Mouse (Mus musculus) thymus, adult 2 months (tissue): Measurements from ENCODE around the gene AI661453.

Experiments
- CTCF ChIP-seq: fragments of 200-500 bp; IDR thresholded peaks from 2 replicates; pipeline ENCODE4 v1.5.1; 2012; ENCODE audit warnings: mild to moderate bottlenecking, control low read depth, low read length, moderate library complexity, borderline replicate concordance; ENCODE audit not compliant: control insufficient read depth, poor library complexity, insufficient read depth; ENCODE audit errors: extremely low read depth
- POLR2A ChIP-seq: fragments of 200-500 bp; IDR thresholded peaks from 2 replicates; pipeline ENCODE4 v1.6.1; 2012; ENCODE audit warnings: mild to moderate bottlenecking, low read length, control low read depth, moderate library complexity; ENCODE audit not compliant: control insufficient read depth, poor library complexity, insufficient read depth; ENCODE audit errors: extremely low read depth

- TF ChIP-seq POLR2A (no peak), CTCF (no peak)
Measured at GRCm38 (mm10) chr17:47462728-47463388, 26.4 kb downstream of the AI661453 start.
